Comparison of ENCODE assay signal across 10 mouse cellular contexts in the genomic region with DNA sequence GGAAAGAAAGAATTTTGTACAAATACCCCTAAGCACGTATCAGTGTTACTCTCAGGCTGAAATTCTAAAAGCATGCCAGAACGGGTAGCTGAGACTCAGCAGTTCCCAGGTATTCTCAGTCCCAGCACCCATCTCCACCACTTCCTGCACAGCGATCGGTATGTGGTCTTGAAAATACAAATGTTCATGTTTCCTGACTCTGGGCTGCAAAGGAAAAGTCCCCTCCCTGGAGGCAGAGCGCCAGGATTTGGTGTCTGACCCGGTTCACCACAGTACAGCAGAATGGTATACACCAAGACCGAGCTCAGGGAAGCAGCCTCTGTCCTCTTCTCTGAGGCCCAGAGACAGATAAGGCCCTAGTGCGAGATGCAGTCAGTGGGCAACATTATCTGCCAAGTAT.
DNase-seq lines count a peak whose midpoint lies in the region; ATAC-seq lines count a peak whose summit lies in the region.
"Had no signal": no experiment of that assay in that cellular context is flagged by ENCODE, and none has a peak within 500 bp of the region (broad histone marks: within the 10 kb centered on the region; RNA-seq: fewer than 3 reads in every experiment).

No protein-coding gene starts in this region.

- no peak overlapping the region for H3K9ac ChIP-seq in hindbrain, embryonic 15.5 days
- H3K9ac ChIP-seq in hindbrain, embryonic 12.5 days: no peak overlapping the region

- intact Hi-C loops in heart, postnatal 36 days (cut with DNase I): loop anchor here (5.0 kb wide), 1 partner anchor 36 kb away; no protein-coding TSS in a partner anchor

- no peak overlapping the region for H3K4me2 ChIP-seq in hindbrain, embryonic 15.5 days
- no peak overlapping the region for H3K4me2 ChIP-seq in hindbrain, embryonic 12.5 days (replicated peaks)

- peaks cover 58% of the 10 kb centered on the region for H3K4me1 ChIP-seq in hindbrain, embryonic 15.5 days (replicated peaks)
- H3K4me1 ChIP-seq in hindbrain, embryonic 12.5 days: peaks cover 28% of the 10 kb centered on the region

- no peak overlapping the region for H3K4me3 ChIP-seq in hindbrain, embryonic 15.5 days
- no peak overlapping the region for H3K4me3 ChIP-seq in hindbrain, embryonic 12.5 days
- H3K4me3 ChIP-seq: myocyte had no signal

- DNase-seq in cerebellum, postnatal 14 days: peak; percentile 36 to 45
- peak; percentile 55 to 65 for DNase-seq in heart, postnatal 36 days
- DNase-seq in lung, postnatal 10 days: peak; percentile 79
- DNase-seq in right cerebral cortex, postnatal 10 days (ENCODE audit: low spot score in 2 of 2): no peak
- DNase-seq in right cerebral cortex, adult 18-20 months: no peak

- WGBS in hindbrain, embryonic 15.5 days: 70% methylated on average over 8 of the region's 8 CpGs
- 71% methylated on average over 8 of the region's 8 CpGs for WGBS in hindbrain, embryonic 12.5 days

- no peaks in the 10 kb centered on the region for H3K36me3 ChIP-seq in hindbrain, embryonic 15.5 days
- H3K36me3 ChIP-seq in hindbrain, embryonic 12.5 days: no peaks in the 10 kb centered on the region
- H3K36me3 ChIP-seq: G1E had no signal

- no peak for ATAC-seq in hindbrain, embryonic 15.5 days (ENCODE audit: low FRiP score, low read depth)
- no peak for ATAC-seq in hindbrain, embryonic 12.5 days (ENCODE audit: low FRiP score)
- ATAC-seq in megakaryocyte-erythroid progenitor cell, adult 5-6 weeks (replicated peaks; ENCODE audit: low FRiP score, low TSS enrichment, poor library complexity, severe bottlenecking): no peak

- H3K27ac ChIP-seq in hindbrain, embryonic 15.5 days (replicated peaks): peak overlapping the region; percentile 55
- no peak overlapping the region for H3K27ac ChIP-seq in hindbrain, embryonic 12.5 days

- no peaks in the 10 kb centered on the region for H3K9me3 ChIP-seq in hindbrain, embryonic 15.5 days
- H3K9me3 ChIP-seq in hindbrain, embryonic 12.5 days (replicated peaks): no peaks in the 10 kb centered on the region

- no peaks in the 10 kb centered on the region for H3K27me3 ChIP-seq in hindbrain, embryonic 15.5 days
- no peaks in the 10 kb centered on the region for H3K27me3 ChIP-seq in hindbrain, embryonic 12.5 days

Comparison
In these comparisons a context has a peak if more than half of its experiments do, and no peak if none do; other contexts are left out.
1. DNase-seq: peak in cerebellum, postnatal 14 days (2 of 2), heart, postnatal 36 days (2 of 2) and lung, postnatal 10 days (single experiment); none in right cerebral cortex, postnatal 10 days (0 of 2) and right cerebral cortex, adult 18-20 months (single experiment).